Mouse (Mus musculus) gastrocnemius, postnatal 14 days (tissue): ENCODE data around the gene Sorbs1. TPM values are rescaled to one million over a fixed set of nuclear protein-coding genes. Genes with fewer than 3 reads are reported as not detected.

Experiments used
- DNase-seq: peaks from one replicate; pipeline ENCODE4 v3.0.0; 2021; ENCODE audit warnings: mixed read lengths
- intact Hi-C: fragments of 180-260 bp; cut with DNase I; formaldehyde crosslinking; loops from one replicate; pipeline ENCODE4 v1.15.1; 2025; ENCODE audit warnings: low total_unique reads
- total RNA-seq, 2 experiments: library from RNA; stranded (reverse); gene quantifications; 2 replicates each; pipeline ENCODE4 v1.2.3; 2021

The Sorbs1 gene
- total RNA-seq, 2 experiments from 2014 or later, result 59.4 to 109 TPM

GRCm38 (mm10) chr19:40419315-40419714, 94.3 kb downstream of the Sorbs1 start:
- intact Hi-C loops, result no loop called here
- DNase-seq, result no peak

- DNase-seq, result no peak
- intact Hi-C loops, result no loop called here
These were observed 96.3 kb downstream of the Sorbs1 start for GRCm38 (mm10) chr19:40417155-40417821.

GRCm38 (mm10) chr19:40415725-40416124, 97.9 kb downstream of the Sorbs1 start:
- DNase-seq, result no peak
- intact Hi-C loops, result no loop called here

- intact Hi-C loops, result no loop called here
These were observed 98.6 kb downstream of the Sorbs1 start for GRCm38 (mm10) chr19:40414798-40415475.

GRCm38 (mm10) chr19:40414386-40414785, 99.2 kb downstream of the Sorbs1 start:
- DNase-seq, result no peak
- intact Hi-C loops, result no loop called here

More at GRCm38 (mm10) chr19:40414798-40415475, 98.6 kb downstream of the Sorbs1 start:
- DNase-seq, result no peak

GRCm38 (mm10) chr19:40411379-40411813, 102.2 kb downstream of the Sorbs1 start:
- intact Hi-C loops, result no loop called here
- DNase-seq, result no peak

- no peak for DNase-seq
- intact Hi-C loops, result no loop called here
These were observed 103.1 kb downstream of the Sorbs1 start for GRCm38 (mm10) chr19:40410511-40410910.

- DNase-seq, result no peak
- intact Hi-C loops, result no loop called here
These were observed 103.5 kb downstream of the Sorbs1 start for GRCm38 (mm10) chr19:40410109-40410508.

- intact Hi-C loops, result no loop called here
- DNase-seq, result no peak
These were observed 104.0 kb downstream of the Sorbs1 start for GRCm38 (mm10) chr19:40409500-40410035.

GRCm38 (mm10) chr19:40407186-40407585, 106.4 kb downstream of the Sorbs1 start:
- intact Hi-C loops, result no loop called here
- no peak for DNase-seq

- no peak for DNase-seq
- intact Hi-C loops, result no loop called here
These were observed 106.9 kb downstream of the Sorbs1 start for GRCm38 (mm10) chr19:40406661-40407060.

- intact Hi-C loops, result no loop called here
- no peak for DNase-seq
These were observed 107.8 kb downstream of the Sorbs1 start for GRCm38 (mm10) chr19:40405808-40406207.

- intact Hi-C loops, result no loop called here
- no peak for DNase-seq
These were observed 109.0 kb downstream of the Sorbs1 start for GRCm38 (mm10) chr19:40404582-40404981.

- intact Hi-C loops, result no loop called here
These were observed 109.6 kb downstream of the Sorbs1 start for GRCm38 (mm10) chr19:40403999-40404398.

GRCm38 (mm10) chr19:40402155-40402963, 111.2 kb downstream of the Sorbs1 start:
- no peak for DNase-seq
- intact Hi-C loops, result no loop called here

More at GRCm38 (mm10) chr19:40403999-40404398, 109.6 kb downstream of the Sorbs1 start:
- DNase-seq, result no peak

GRCm38 (mm10) chr19:40401213-40401612, 112.4 kb downstream of the Sorbs1 start:
- intact Hi-C loops, result no loop called here
- DNase-seq, result no peak

- intact Hi-C loops, result no loop called here
- no peak for DNase-seq
These were observed 113.1 kb downstream of the Sorbs1 start for GRCm38 (mm10) chr19:40400426-40401030.

- intact Hi-C loops, result no loop called here
- no peak for DNase-seq
These were observed 117.6 kb downstream of the Sorbs1 start for GRCm38 (mm10) chr19:40395757-40396661.

- DNase-seq, result no peak
- intact Hi-C loops, result no loop called here
These were observed 118.3 kb downstream of the Sorbs1 start for GRCm38 (mm10) chr19:40395321-40395695.
